8 mouse cellular contexts compared by ENCODE assay signal in the genomic region with DNA sequence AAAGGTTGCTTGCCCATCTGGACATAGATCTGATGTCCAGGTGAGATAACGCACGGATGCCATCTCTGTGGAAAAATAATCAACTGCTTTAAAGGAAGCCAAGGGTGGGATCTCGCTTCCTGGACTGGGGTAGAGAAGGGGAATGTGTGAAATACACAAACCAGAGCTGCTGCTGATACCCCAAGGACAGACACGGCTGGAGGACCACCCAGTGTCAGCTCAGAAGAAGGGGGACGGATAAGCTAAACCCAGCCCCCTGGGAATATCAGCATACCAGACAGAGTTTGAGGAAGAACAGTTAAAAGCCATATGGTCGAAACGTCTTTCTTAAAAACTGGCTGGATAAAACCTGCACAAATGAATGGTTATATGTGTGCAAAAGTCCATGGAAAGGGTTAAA.
DNase-seq lines count a peak whose midpoint lies in the region; ATAC-seq and TF ChIP-seq lines count a peak whose summit lies in the region.

No protein-coding gene starts in this region.

- no peak for TF ChIP-seq CTCF in E14TG2a.4 (conservative IDR thresholded peaks at IDR 0.05; ENCODE audit: low read length)

- no peaks in the 10 kb centered on the region for H3K27me3 ChIP-seq in kidney, embryonic 14.5 days (ENCODE audit: control insufficient read depth, insufficient read depth, low read length)
- H3K27me3 ChIP-seq in E14TG2a.4 (ENCODE audit: insufficient read depth, low read length): no peaks in the 10 kb centered on the region
- H3K27me3 ChIP-seq in embryonic facial prominence, embryonic 14.5 days (replicated peaks; ENCODE audit: control insufficient read depth, insufficient read depth, low read length): no peaks in the 10 kb centered on the region
- no peaks in the 10 kb centered on the region for H3K27me3 ChIP-seq in limb, embryonic 11.5 days (ENCODE audit: control insufficient read depth, insufficient read depth, low read length)

- H3K9ac ChIP-seq in kidney, embryonic 14.5 days (ENCODE audit: low read depth, low read length): no peak overlapping the region
- peak overlapping the region; percentile 26; the same call in 1 of the 2 replicates for H3K9ac ChIP-seq in embryonic facial prominence, embryonic 14.5 days (ENCODE audit: low read depth, low read length)
- H3K9ac ChIP-seq in limb, embryonic 11.5 days (ENCODE audit: low read length): no peak overlapping the region

- H3K27ac ChIP-seq in kidney, embryonic 14.5 days (ENCODE audit: low read depth, low read length): peak overlapping the region; percentile 83
- peak overlapping the region; percentile 79 for H3K27ac ChIP-seq in embryonic facial prominence, embryonic 14.5 days (replicated peaks; ENCODE audit: low read depth, low read length)
- H3K27ac ChIP-seq in limb, embryonic 11.5 days (replicated peaks; ENCODE audit: low read depth, low read length): no peak overlapping the region; the same call in 1 of the 2 replicates

- ATAC-seq in kidney, embryonic 14.5 days (ENCODE audit: low FRiP score, low TSS enrichment): no peak
- peak; percentile 39; the same call in 1 of the 2 replicates for ATAC-seq in embryonic facial prominence, embryonic 14.5 days (ENCODE audit: low read depth)
- peak; percentile 59; the same call in 1 of the 2 replicates for ATAC-seq in limb, embryonic 11.5 days (ENCODE audit: insufficient number of reproducible peaks, low FRiP score, low TSS enrichment, low read depth)
- ATAC-seq in monocyte, adult 5-6 weeks (replicated peaks; ENCODE audit: insufficient number of reproducible peaks, low FRiP score, low TSS enrichment, poor library complexity, severe bottlenecking): no peak
- no peak for ATAC-seq in erythroid progenitor cell, adult 5-6 weeks (replicated peaks; ENCODE audit: low FRiP score, poor library complexity, severe bottlenecking)

- no peaks in the 10 kb centered on the region for H3K9me3 ChIP-seq in kidney, embryonic 14.5 days (ENCODE audit: control insufficient read depth, low read length)
- H3K9me3 ChIP-seq in E14TG2a.4 (ENCODE audit: low read length): peaks cover 7% of the 10 kb centered on the region
- no peaks in the 10 kb centered on the region for H3K9me3 ChIP-seq in embryonic facial prominence, embryonic 14.5 days (ENCODE audit: control insufficient read depth, low read length)
- H3K9me3 ChIP-seq in limb, embryonic 11.5 days (ENCODE audit: control insufficient read depth, low read length): no peaks in the 10 kb centered on the region

- no peak overlapping the region for H3K4me3 ChIP-seq in kidney, embryonic 14.5 days (ENCODE audit: low read length)
- H3K4me3 ChIP-seq in E14TG2a.4 (replicated peaks; ENCODE audit: low read length): peak overlapping the region; percentile 8; the same call in 1 of the 2 replicates
- peak overlapping the region; percentile 14; the same call in 1 of the 2 replicates for H3K4me3 ChIP-seq in embryonic facial prominence, embryonic 14.5 days (ENCODE audit: low read depth, low read length)
- H3K4me3 ChIP-seq in limb, embryonic 11.5 days (ENCODE audit: low read depth, low read length): no peak overlapping the region

- H3K36me3 ChIP-seq in kidney, embryonic 14.5 days (ENCODE audit: control insufficient read depth, insufficient read depth, low read length): no peaks in the 10 kb centered on the region
- no peaks in the 10 kb centered on the region for H3K36me3 ChIP-seq in E14TG2a.4 (ENCODE audit: insufficient read depth, low read length)
- no peaks in the 10 kb centered on the region for H3K36me3 ChIP-seq in embryonic facial prominence, embryonic 14.5 days (ENCODE audit: control insufficient read depth, insufficient read depth, low read length)
- H3K36me3 ChIP-seq in limb, embryonic 11.5 days (ENCODE audit: control insufficient read depth, insufficient read depth, low read length): no peaks in the 10 kb centered on the region

- no peak for DNase-seq in kidney, adult 9 months
- peak; percentile 56 for DNase-seq in embryonic facial prominence, embryonic 14.5 days (ENCODE audit: low spot score)
- DNase-seq in limb, embryonic 11.5 days (ENCODE audit: low spot score): no peak
- DNase-seq in lung, postnatal 10 days: no peak

- no peak overlapping the region; the same call in 1 of the 2 replicates for H3K4me2 ChIP-seq in kidney, embryonic 14.5 days (replicated peaks; ENCODE audit: low read depth, low read length)
- H3K4me2 ChIP-seq in embryonic facial prominence, embryonic 14.5 days (ENCODE audit: low read depth, low read length): peak overlapping the region; percentile 47
- H3K4me2 ChIP-seq in limb, embryonic 11.5 days (ENCODE audit: low read depth, severe bottlenecking): 0 out of 2 replicates have a peak overlapping the region, but pooled peaks have one; percentile 3

- 50% methylated on average over 7 of the region's 7 CpGs for WGBS in kidney, embryonic 14.5 days
- WGBS in embryonic facial prominence, embryonic 14.5 days: 28% methylated on average over 7 of the region's 7 CpGs
- WGBS in limb, embryonic 11.5 days: 32% methylated on average over 7 of the region's 7 CpGs

- H3K4me1 ChIP-seq in kidney, embryonic 14.5 days (ENCODE audit: control insufficient read depth, insufficient read depth, low read length): peaks cover 19% of the 10 kb centered on the region
- H3K4me1 ChIP-seq in E14TG2a.4 (replicated peaks; ENCODE audit: low read depth, low read length): peaks cover 65% of the 10 kb centered on the region
- peaks cover 17% of the 10 kb centered on the region for H3K4me1 ChIP-seq in embryonic facial prominence, embryonic 14.5 days (ENCODE audit: control insufficient read depth, insufficient read depth, low read length)
- peaks cover 24% of the 10 kb centered on the region for H3K4me1 ChIP-seq in limb, embryonic 11.5 days (ENCODE audit: control insufficient read depth, insufficient read depth, low read length)

Comparison
In these comparisons a context has a peak if more than half of its experiments do, and no peak if none do; other contexts are left out.
1. ATAC-seq: peak in embryonic facial prominence, embryonic 14.5 days (single experiment) and limb, embryonic 11.5 days (single experiment); none in kidney, embryonic 14.5 days (single experiment), monocyte, adult 5-6 weeks (single experiment) and erythroid progenitor cell, adult 5-6 weeks (single experiment).
2. H3K4me3 ChIP-seq: peak in E14TG2a.4 (single experiment) and embryonic facial prominence, embryonic 14.5 days (single experiment); none in kidney, embryonic 14.5 days (single experiment) and limb, embryonic 11.5 days (single experiment).